Mouse (Mus musculus): ENCODE measurements at regions not wholly inside any gene's neighbourhood (a gene's known extent, or its start where the extent isn't known, plus 50 kb on each side); places are given as distances from the start of the nearest gene placed in this dataset.

GRCm38 (mm10) chr13:47580144-47580543 is 457.7 kb downstream of the Rnf144b start:
- TF ChIP-seq POLR2A (IDR thresholded peaks at IDR 0.05; ENCODE audit: insufficient read depth, low read depth, low read length) (no peak), CTCF (IDR thresholded peaks at IDR 0.05; ENCODE audit: insufficient read depth, low read depth, low read length) (no peak)
- Histone ChIP-seq H3K27ac (ENCODE audit: insufficient read depth, low read depth, low read length) (no peak overlapping the region), H3K4me3 (ENCODE audit: insufficient read depth, low read depth, low read length) (no peak overlapping the region), H3K4me1 (ENCODE audit: control insufficient read depth, insufficient read depth, low read length) (no peaks in the 10 kb centered on the region)
- WGBS: 89% methylated on average over 5 of the region's 5 CpGs

GRCm38 (mm10) chr13:47585158-47585557 is 462.7 kb downstream of the Rnf144b start:
- H3K4me1 ChIP-seq (ENCODE audit: control insufficient read depth, insufficient read depth, low read length): no peaks in the 10 kb centered on the region
- no peak overlapping the region for H3K27ac ChIP-seq (ENCODE audit: insufficient read depth, low read depth, low read length)
- no peak overlapping the region for H3K4me3 ChIP-seq (ENCODE audit: insufficient read depth, low read depth, low read length)
- no peak for TF ChIP-seq POLR2A (IDR thresholded peaks at IDR 0.05; ENCODE audit: insufficient read depth, low read depth, low read length)
- no peak for TF ChIP-seq CTCF (IDR thresholded peaks at IDR 0.05; ENCODE audit: insufficient read depth, low read depth, low read length)
- 87% methylated on average over 1 of the region's 1 CpGs for WGBS

GRCm38 (mm10) chr13:47602646-47603045 is 480.2 kb downstream of the Rnf144b start:
- H3K27ac ChIP-seq (ENCODE audit: insufficient read depth, low read depth, low read length): no peak overlapping the region
- TF ChIP-seq POLR2A (IDR thresholded peaks at IDR 0.05; ENCODE audit: insufficient read depth, low read depth, low read length) (no peak), CTCF (IDR thresholded peaks at IDR 0.05; ENCODE audit: insufficient read depth, low read depth, low read length) (no peak)
- no peak overlapping the region for H3K4me3 ChIP-seq (ENCODE audit: insufficient read depth, low read depth, low read length)
- WGBS: 83% methylated on average over 1 of the region's 1 CpGs
- no peaks in the 10 kb centered on the region for H3K4me1 ChIP-seq (ENCODE audit: control insufficient read depth, insufficient read depth, low read length)

GRCm38 (mm10) chr13:47611439-47611838 is 489.0 kb downstream of the Rnf144b start:
- Histone ChIP-seq H3K4me1 (ENCODE audit: control insufficient read depth, insufficient read depth, low read length) (no peaks in the 10 kb centered on the region), H3K27ac (ENCODE audit: insufficient read depth, low read depth, low read length) (no peak overlapping the region), H3K4me3 (ENCODE audit: insufficient read depth, low read depth, low read length) (no peak overlapping the region)
- TF ChIP-seq POLR2A (IDR thresholded peaks at IDR 0.05; ENCODE audit: insufficient read depth, low read depth, low read length) (no peak), CTCF (IDR thresholded peaks at IDR 0.05; ENCODE audit: insufficient read depth, low read depth, low read length) (no peak)
- 93% methylated on average over 4 of the region's 4 CpGs for WGBS

- H3K27ac ChIP-seq (ENCODE audit: insufficient read depth, low read depth, low read length): no peak overlapping the region
- TF ChIP-seq CTCF (IDR thresholded peaks at IDR 0.05; ENCODE audit: insufficient read depth, low read depth, low read length) (no peak), POLR2A (IDR thresholded peaks at IDR 0.05; ENCODE audit: insufficient read depth, low read depth, low read length) (no peak)
- 35% methylated on average over 8 of the region's 8 CpGs for WGBS
Measured at GRCm38 (mm10) chr13:47636511-47637103, 514.2 kb downstream of the Rnf144b start.

GRCm38 (mm10) chr13:47642341-47642740 is 519.9 kb downstream of the Rnf144b start:
- TF ChIP-seq CTCF (IDR thresholded peaks at IDR 0.05; ENCODE audit: insufficient read depth, low read depth, low read length) (no peak), POLR2A (IDR thresholded peaks at IDR 0.05; ENCODE audit: insufficient read depth, low read depth, low read length) (no peak)
- whole genome bisulfite sequencing: 92% methylated on average over 10 of the region's 10 CpGs
- Histone ChIP-seq H3K4me1 (ENCODE audit: control insufficient read depth, insufficient read depth, low read length) (no peaks in the 10 kb centered on the region), H3K4me3 (ENCODE audit: insufficient read depth, low read depth, low read length) (no peak overlapping the region), H3K27ac (ENCODE audit: insufficient read depth, low read depth, low read length) (no peak overlapping the region)

More at GRCm38 (mm10) chr13:47636511-47637103, 514.2 kb downstream of the Rnf144b start:
- no peak overlapping the region for H3K4me3 ChIP-seq (ENCODE audit: insufficient read depth, low read depth, low read length)
- no peaks in the 10 kb centered on the region for H3K4me1 ChIP-seq (ENCODE audit: control insufficient read depth, insufficient read depth, low read length)

- TF ChIP-seq CTCF (IDR thresholded peaks at IDR 0.05; ENCODE audit: insufficient read depth, low read depth, low read length): no peak
- no peak for TF ChIP-seq POLR2A (IDR thresholded peaks at IDR 0.05; ENCODE audit: insufficient read depth, low read depth, low read length)
- Histone ChIP-seq H3K4me3 (ENCODE audit: insufficient read depth, low read depth, low read length) (no peak overlapping the region), H3K4me1 (ENCODE audit: control insufficient read depth, insufficient read depth, low read length) (peaks cover 6% of the 10 kb centered on the region; the same call in 1 of the 2 replicates), H3K27ac (ENCODE audit: insufficient read depth, low read depth, low read length) (no peak overlapping the region)
- 80% methylated on average over 10 of the region's 10 CpGs for WGBS
Measured at GRCm38 (mm10) chr13:47645081-47645480, 522.6 kb downstream of the Rnf144b start.

GRCm38 (mm10) chr13:47647693-47648092 is 525.2 kb downstream of the Rnf144b start:
- no peak overlapping the region for H3K4me3 ChIP-seq (ENCODE audit: insufficient read depth, low read depth, low read length)
- TF ChIP-seq POLR2A (IDR thresholded peaks at IDR 0.05; ENCODE audit: insufficient read depth, low read depth, low read length): no peak
- TF ChIP-seq CTCF (IDR thresholded peaks at IDR 0.05; ENCODE audit: insufficient read depth, low read depth, low read length): no peak
- 54% methylated on average over 5 of the region's 5 CpGs for WGBS
- H3K4me1 ChIP-seq (ENCODE audit: control insufficient read depth, insufficient read depth, low read length): peaks cover 6% of the 10 kb centered on the region; the same call in 1 of the 2 replicates
- no peak overlapping the region for H3K27ac ChIP-seq (ENCODE audit: insufficient read depth, low read depth, low read length)

- 87% methylated on average over 13 of the region's 13 CpGs for WGBS
- Histone ChIP-seq H3K4me3 (ENCODE audit: insufficient read depth, low read depth, low read length) (no peak overlapping the region), H3K27ac (ENCODE audit: insufficient read depth, low read depth, low read length) (no peak overlapping the region), H3K4me1 (ENCODE audit: control insufficient read depth, insufficient read depth, low read length) (peaks cover 6% of the 10 kb centered on the region; the same call in 1 of the 2 replicates)
- no peak for TF ChIP-seq CTCF (IDR thresholded peaks at IDR 0.05; ENCODE audit: insufficient read depth, low read depth, low read length)
Measured at GRCm38 (mm10) chr13:47650093-47650492, 527.6 kb downstream of the Rnf144b start.

All from olfactory bulb, adult 2 months (tissue).